Mouse (Mus musculus) right cerebral cortex, postnatal 14 days (tissue): ENCODE measurements around the gene 4931429L15Rik.

ENCODE experiments used
- DNase-seq: peaks from one replicate; pipeline ENCODE4 v3.0.0; 2022

Gene 4931429L15Rik

GRCm38 (mm10) chr9:46327706-46328571 is 8.2 kb upstream of the 4931429L15Rik start:
- no peak for DNase-seq

GRCm38 (mm10) chr9:46326694-46327405 is 7.1 kb upstream of the 4931429L15Rik start:
- no peak for DNase-seq

- DNase-seq = no peak
Observed at GRCm38 (mm10) chr9:46320461-46320860, 675 bp upstream of the 4931429L15Rik start.

GRCm38 (mm10) chr9:46317957-46318356 is 1.8 kb downstream of the 4931429L15Rik start:
- no peak for DNase-seq

- no peak for DNase-seq
Observed at GRCm38 (mm10) chr9:46316909-46317308, 2.9 kb downstream of the 4931429L15Rik start.

- DNase-seq = no peak
Observed at GRCm38 (mm10) chr9:46316388-46316787, 3.4 kb downstream of the 4931429L15Rik start.

- DNase-seq = no peak
Observed at GRCm38 (mm10) chr9:46315807-46316365, 3.9 kb downstream of the 4931429L15Rik start.

GRCm38 (mm10) chr9:46314921-46315320 is 4.9 kb downstream of the 4931429L15Rik start:
- DNase-seq = no peak

- DNase-seq = peak; percentile 50
Observed at GRCm38 (mm10) chr9:46314507-46314906, 5.3 kb downstream of the 4931429L15Rik start.

GRCm38 (mm10) chr9:46309121-46309520 is 10.7 kb downstream of the 4931429L15Rik start:
- DNase-seq = no peak

GRCm38 (mm10) chr9:46302142-46302541 is 17.6 kb downstream of the 4931429L15Rik start:
- peak; percentile 42 for DNase-seq

GRCm38 (mm10) chr9:46298381-46298780 is 21.4 kb downstream of the 4931429L15Rik start:
- DNase-seq = no peak

GRCm38 (mm10) chr9:46282631-46283436 is 37.0 kb downstream of the 4931429L15Rik start, which contains the start of gene Bud13:
Gene Bud13 (plus strand): TSS chr9:46283008.
- DNase-seq = peak; percentile 96

- DNase-seq = no peak
Observed at GRCm38 (mm10) chr9:46274494-46274893, 45.3 kb downstream of the 4931429L15Rik start.

GRCm38 (mm10) chr9:46272677-46273454 is 46.9 kb downstream of the 4931429L15Rik start, which contains the start of gene Zpr1:
Gene Zpr1 (plus strand): TSS chr9:46273064.
- peak; percentile 86 for DNase-seq

- no peak for DNase-seq
Observed at GRCm38 (mm10) chr9:46272070-46272469, 47.7 kb downstream of the 4931429L15Rik start.

- no peak for DNase-seq
Observed at GRCm38 (mm10) chr9:46270782-46271181, 49.0 kb downstream of the 4931429L15Rik start.

GRCm38 (mm10) chr9:46269125-46269524 is 50.7 kb downstream of the 4931429L15Rik start:
- no peak for DNase-seq

GRCm38 (mm10) chr9:46268343-46268873 is 51.4 kb downstream of the 4931429L15Rik start, which contains the start of gene Apoa5:
Gene Apoa5 (plus strand): TSS chr9:46268633.
- no peak for DNase-seq

- no peak for DNase-seq
Observed at GRCm38 (mm10) chr9:46261131-46261530, 58.7 kb downstream of the 4931429L15Rik start.

- DNase-seq = no peak
Observed at GRCm38 (mm10) chr9:46259111-46259510, 60.7 kb downstream of the 4931429L15Rik start.
